Mouse (Mus musculus) megakaryocyte, embryonic 14.5 days (primary cell): Measurements from ENCODE around the gene Traf3.

ENCODE experiments used
- FLI1 ChIP-seq: IDR thresholded peaks from 2 replicates; pipeline ENCODE4 v1.6.1; 2012; ENCODE audit warnings: low read length, inconsistent platforms, mixed read lengths
- GATA1 ChIP-seq: IDR thresholded peaks from 3 replicates; pipeline ENCODE4 v1.6.1; 2012; ENCODE audit warnings: mixed read lengths, low read length, inconsistent platforms, borderline replicate concordance

DNA sequence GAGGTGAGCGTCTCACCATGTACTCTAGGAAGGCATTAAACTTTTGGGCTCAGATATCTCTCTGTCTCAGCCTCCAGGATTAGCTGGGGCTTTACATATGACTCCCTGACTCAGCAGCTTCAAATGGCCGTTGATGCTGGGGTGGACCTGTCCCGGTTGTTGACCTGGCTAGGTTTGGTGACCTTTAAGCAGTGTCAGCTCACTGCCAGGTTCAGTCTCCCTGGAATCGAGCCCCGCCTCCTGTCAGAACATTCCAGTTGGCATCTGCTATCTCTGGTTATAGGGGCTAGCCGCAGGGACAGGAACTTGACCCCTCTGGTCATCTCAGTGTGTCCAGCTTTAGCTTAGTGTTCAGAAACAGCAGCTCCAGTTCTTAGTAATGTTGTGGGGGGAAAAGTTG is 110.2 kb downstream of the Traf3 start:
- TF ChIP-seq GATA1 (no peak), FLI1 (no peak)
